Comparison of ENCODE assay signal across 8 mouse cellular contexts in genomic region chr10:67548877-67549731, GRCm38 (mm10). TPM values are rescaled to one million over a fixed set of nuclear protein-coding genes. Genes with fewer than 3 reads are reported as not detected.
DNase-seq lines count a peak whose midpoint lies in the region; ATAC-seq and TF ChIP-seq lines count a peak whose summit lies in the region.

Gene Ado (minus strand): TSS chr10:67548955.

- DNase-seq in brain, embryonic 14.5 days (ENCODE audit: low read depth): peak; percentile 98
- DNase-seq in kidney, postnatal 0 days (ENCODE audit: low spot score): peak; percentile 95
- DNase-seq in liver, embryonic 11.5 days (ENCODE audit: low spot score): peak; percentile 88
- DNase-seq in naive thymus-derived CD4-positive, alpha-beta T cell, adult 2 months (ENCODE audit: low read depth): peak; percentile 90

- peak within 1 kb of the TSS; percentile 85 for H3K4me3 ChIP-seq in C2C12 (ENCODE audit: insufficient read depth, poor library complexity, severe bottlenecking)
- H3K4me3 ChIP-seq in erythroblast, embryonic 14.5 days (replicated peaks): peak within 1 kb of the TSS; percentile 98
- peak within 1 kb of the TSS; percentile 91 for H3K4me3 ChIP-seq in heart, embryonic 12.5 days
- peak within 1 kb of the TSS; percentile 90 for H3K4me3 ChIP-seq in kidney, postnatal 0 days (replicated peaks; ENCODE audit: low read depth, low read length)
- H3K4me3 ChIP-seq in liver, embryonic 11.5 days (ENCODE audit: low read depth, low read length): peak within 1 kb of the TSS; percentile 96
- peak within 1 kb of the TSS; percentile 90 for H3K4me3 ChIP-seq in stomach, embryonic 14.5 days (ENCODE audit: low read depth, low read length)

- no peaks in the 10 kb centered on the region for H3K9me3 ChIP-seq in erythroblast, embryonic 14.5 days (ENCODE audit: control insufficient read depth, low read length)
- H3K9me3 ChIP-seq in heart, embryonic 12.5 days (replicated peaks): no peaks in the 10 kb centered on the region
- no peaks in the 10 kb centered on the region for H3K9me3 ChIP-seq in kidney, postnatal 0 days (replicated peaks; ENCODE audit: low read length)
- no peaks in the 10 kb centered on the region for H3K9me3 ChIP-seq in liver, embryonic 11.5 days (ENCODE audit: control insufficient read depth, low read length)
- no peaks in the 10 kb centered on the region for H3K9me3 ChIP-seq in stomach, embryonic 14.5 days (ENCODE audit: control insufficient read depth, low read depth, low read length)

- H3K79me3 ChIP-seq in C2C12 (ENCODE audit: low read depth): peaks cover 43% of the 10 kb centered on the region

- H3K4me1 ChIP-seq in erythroblast, embryonic 14.5 days (ENCODE audit: control insufficient read depth): peaks cover 41% of the 10 kb centered on the region
- peaks cover 29% of the 10 kb centered on the region for H3K4me1 ChIP-seq in heart, embryonic 12.5 days (replicated peaks)
- peaks cover 9% of the 10 kb centered on the region; the same call in 1 of the 2 replicates for H3K4me1 ChIP-seq in kidney, postnatal 0 days (replicated peaks; ENCODE audit: insufficient read depth, low read length)
- peaks cover 19% of the 10 kb centered on the region for H3K4me1 ChIP-seq in liver, embryonic 11.5 days (replicated peaks; ENCODE audit: control insufficient read depth, insufficient read depth, low read length)
- H3K4me1 ChIP-seq in stomach, embryonic 14.5 days (ENCODE audit: control insufficient read depth, insufficient read depth, low read length): peaks cover 12% of the 10 kb centered on the region; the same call in 1 of the 2 replicates

- TF ChIP-seq POLR2A in brain, embryonic 14.5 days (IDR thresholded peaks at IDR 0.05; ENCODE audit: borderline replicate concordance, extremely low read depth, insufficient read depth, insufficient read length, poor library complexity, severe bottlenecking): peak; percentile 88

- peak within 1 kb of the TSS; percentile 91 for H3K27ac ChIP-seq in heart, embryonic 12.5 days (ENCODE audit: poor library complexity, severe bottlenecking)
- peak within 1 kb of the TSS; percentile 95 for H3K27ac ChIP-seq in kidney, postnatal 0 days
- H3K27ac ChIP-seq in liver, embryonic 11.5 days (ENCODE audit: low read depth, low read length): peak within 1 kb of the TSS; percentile 91
- H3K27ac ChIP-seq in stomach, embryonic 14.5 days (ENCODE audit: low read length): peak within 1 kb of the TSS; percentile 92

- peaks cover 25% of the 10 kb centered on the region for H3K36me3 ChIP-seq in C2C12 (ENCODE audit: control insufficient read depth, insufficient read depth)
- peaks cover 20% of the 10 kb centered on the region for H3K36me3 ChIP-seq in erythroblast, embryonic 14.5 days (ENCODE audit: control insufficient read depth)
- H3K36me3 ChIP-seq in heart, embryonic 12.5 days: peaks cover 3% of the 10 kb centered on the region; the same call in 1 of the 2 replicates
- H3K36me3 ChIP-seq in kidney, postnatal 0 days (ENCODE audit: insufficient read depth, low read length): peaks cover 3% of the 10 kb centered on the region; the same call in 1 of the 2 replicates
- peaks cover 6% of the 10 kb centered on the region; the same call in 1 of the 2 replicates for H3K36me3 ChIP-seq in liver, embryonic 11.5 days (ENCODE audit: control insufficient read depth, insufficient read depth, low read length)
- H3K36me3 ChIP-seq in stomach, embryonic 14.5 days (ENCODE audit: control insufficient read depth, insufficient read depth, low read length): no peaks in the 10 kb centered on the region

- H3ac ChIP-seq in C2C12 (ENCODE audit: control insufficient read depth, insufficient read length, low read depth): peak within 1 kb of the TSS; percentile 90

- H3K27me3 ChIP-seq in C2C12 (ENCODE audit: control insufficient read depth, insufficient read depth, insufficient read length): no peaks in the 10 kb centered on the region
- H3K27me3 ChIP-seq in erythroblast, embryonic 14.5 days (ENCODE audit: control insufficient read depth): no peaks in the 10 kb centered on the region
- no peaks in the 10 kb centered on the region for H3K27me3 ChIP-seq in heart, embryonic 12.5 days (replicated peaks)
- no peaks in the 10 kb centered on the region for H3K27me3 ChIP-seq in kidney, postnatal 0 days (ENCODE audit: insufficient read depth, low read length)
- H3K27me3 ChIP-seq in liver, embryonic 11.5 days (replicated peaks; ENCODE audit: control insufficient read depth, insufficient read depth, low read length): no peaks in the 10 kb centered on the region
- H3K27me3 ChIP-seq in stomach, embryonic 14.5 days (ENCODE audit: control insufficient read depth, insufficient read depth, low read length): no peaks in the 10 kb centered on the region

- WGBS in heart, embryonic 12.5 days: under 1% methylated on average over 79 of the region's 79 CpGs
- under 1% methylated on average over 79 of the region's 79 CpGs for WGBS in kidney, postnatal 0 days
- under 1% methylated on average over 75 of the region's 79 CpGs for WGBS in liver, embryonic 11.5 days
- WGBS in stomach, embryonic 14.5 days: under 1% methylated on average over 79 of the region's 79 CpGs

- peak within 1 kb of the TSS; percentile 98 for H3K4me2 ChIP-seq in heart, embryonic 12.5 days
- H3K4me2 ChIP-seq in kidney, postnatal 0 days (ENCODE audit: low read length): peak within 1 kb of the TSS; percentile 96
- H3K4me2 ChIP-seq in liver, embryonic 11.5 days: peak within 1 kb of the TSS; percentile 98
- peak within 1 kb of the TSS; percentile 85 for H3K4me2 ChIP-seq in stomach, embryonic 14.5 days (replicated peaks; ENCODE audit: low read depth, low read length)

- H3K79me2 ChIP-seq in C2C12 (ENCODE audit: control insufficient read depth, insufficient read depth): peaks cover 78% of the 10 kb centered on the region

- H3K9ac ChIP-seq in heart, embryonic 12.5 days: peak within 1 kb of the TSS; percentile 98
- H3K9ac ChIP-seq in kidney, postnatal 0 days (ENCODE audit: low read depth, low read length): peak within 1 kb of the TSS; percentile 91
- peak within 1 kb of the TSS; percentile 98 for H3K9ac ChIP-seq in liver, embryonic 11.5 days (ENCODE audit: low read depth, low read length)
- peak within 1 kb of the TSS; percentile 90 for H3K9ac ChIP-seq in stomach, embryonic 14.5 days (replicated peaks; ENCODE audit: low read depth, low read length)

- ATAC-seq in heart, embryonic 12.5 days (ENCODE audit: insufficient number of reproducible peaks, low FRiP score): peak; percentile 92
- ATAC-seq in kidney, postnatal 0 days (replicated peaks; ENCODE audit: low FRiP score, low read depth): peak; percentile 89
- peak; percentile 85 for ATAC-seq in liver, embryonic 11.5 days (replicated peaks; ENCODE audit: low FRiP score)
- ATAC-seq in stomach, embryonic 14.5 days (ENCODE audit: insufficient number of reproducible peaks, insufficient read depth, low FRiP score, low read depth): peak; percentile 90

- no peak for TF ChIP-seq CTCF in C2C12 (IDR thresholded peaks at IDR 0.05; ENCODE audit: control insufficient read depth, insufficient read depth, insufficient read length)
- TF ChIP-seq CTCF in brain, embryonic 14.5 days (IDR thresholded peaks at IDR 0.05; ENCODE audit: borderline replicate concordance, extremely low read depth, insufficient read depth, insufficient read length): peak; percentile 38; the same call in 1 of the 2 replicates
- TF ChIP-seq CTCF in kidney, postnatal 0 days (IDR thresholded peaks at IDR 0.05; ENCODE audit: low read depth): peak; percentile 26; the same call in 1 of the 2 replicates

TF ChIP-seq in C2C12, 6 proteins besides CTCF, POLR2A, EP300 and RAD21:
- TF ChIP-seq FOSL1 (IDR thresholded peaks at IDR 0.05; ENCODE audit: insufficient read depth, low read length, poor library complexity, severe bottlenecking) (no peak), MAX (IDR thresholded peaks at IDR 0.05) (peak; percentile 10), MYOD1 (IDR thresholded peaks at IDR 0.05; ENCODE audit: control insufficient read depth, insufficient read length, low read depth) (peak; percentile 96), CEBPB (IDR thresholded peaks at IDR 0.05; ENCODE audit: low read depth) (no peak), MYOG (IDR thresholded peaks at IDR 0.05; ENCODE audit: control insufficient read depth, extremely low read depth, insufficient read length) (no peak), USF1 (IDR thresholded peaks at IDR 0.05; ENCODE audit: low read depth) (no peak)

RNA-seq across cellular contexts. Expression of gene Ado, which starts in this region (rescaled TPM):
- polyA plus RNA-seq in C2C12 (2012; fragmentation: generic; extraction: Trizol): 26.3 TPM
- 15.7 and 24.8 TPM in 2 replicates for polyA plus RNA-seq in brain, embryonic 14.5 days (2012; rRNA removed)
- 0.78 and 0.90 TPM in 2 replicates for polyA plus RNA-seq in erythroblast, embryonic 14.5 days (2012)
- polyA plus RNA-seq in heart, embryonic 12.5 days (2016; fragmentation: Nextera tagmentation; extraction: Ambion mirVana): 57.0 and 57.1 TPM in 2 replicates
- 51.2 and 56.8 TPM in 2 replicates for polyA plus RNA-seq in kidney, postnatal 0 days (2015; fragmentation: Nextera tagmentation; extraction: Ambion mirVana)
- polyA plus RNA-seq in liver, embryonic 11.5 days (2014; fragmentation: Nextera tagmentation; extraction: Ambion mirVana): 40.6 and 43.9 TPM in 2 replicates
- 67.0 and 70.7 TPM in 2 replicates for polyA plus RNA-seq in stomach, embryonic 14.5 days (2014; fragmentation: Nextera tagmentation; extraction: Ambion mirVana)

Comparison
In these comparisons a context has a peak if more than half of its experiments do, and no peak if none do; other contexts are left out.
1. Peak in every context shown above with its lines: DNase-seq, ATAC-seq, H3K4me3 ChIP-seq and H3K27ac ChIP-seq.